Mouse (Mus musculus) erythroblast, embryonic 14.5 days (primary cell): ENCODE data around the gene Nelfb.

ENCODE experiments used
- GATA1 ChIP-seq: IDR thresholded peaks from 2 replicates; pipeline ENCODE4 v1.6.1; 2012; ENCODE audit warnings: low read length, inconsistent platforms, mixed read lengths
- TAL1 ChIP-seq: IDR thresholded peaks from 3 replicates; pipeline ENCODE4 v1.6.1; 2012; ENCODE audit warnings: low read length, inconsistent platforms, mixed read lengths

DNA sequence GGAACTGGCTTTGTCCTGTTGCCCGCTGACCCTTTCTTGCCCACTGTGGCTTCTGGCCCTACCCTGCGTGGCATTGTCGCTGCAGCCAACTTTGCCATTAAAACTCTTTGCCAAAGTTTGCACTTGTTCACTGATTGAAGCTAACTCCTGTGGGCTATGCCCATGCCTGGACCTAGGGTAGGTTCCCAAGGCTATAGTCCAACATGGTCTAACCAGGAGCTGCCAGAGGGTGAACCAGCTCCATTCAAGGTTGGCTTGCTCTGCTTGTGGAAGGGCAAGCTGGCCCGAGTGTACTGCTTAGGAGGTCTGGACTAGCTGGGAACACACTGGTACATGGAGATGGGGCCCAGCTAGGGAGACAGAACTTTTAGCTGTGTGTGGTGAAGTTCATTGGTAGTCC lies 32.9 kb upstream of the Nelfb start:
- TF ChIP-seq TAL1 (no peak), GATA1 (no peak)
